Mouse (Mus musculus) CH12.LX (cell line): ENCODE data around the gene Gas7. TPM values are rescaled to one million over a fixed set of nuclear protein-coding genes. Genes with fewer than 3 reads are reported as not detected.

Experiments
- DNase-seq: peaks from one replicate; pipeline ENCODE4 v3.0.0-alpha.2; 2013; ENCODE audit errors: extremely low read depth
- H3K27ac ChIP-seq: 2 replicates; pipeline ENCODE4 v1.5.1; 2012; ENCODE audit warnings: low read depth, mild to moderate bottlenecking, control low read depth, moderate library complexity; ENCODE audit not compliant: insufficient read depth
- H3K27me3 ChIP-seq: replicated peaks from 2 replicates; pipeline ENCODE3; 2012; ENCODE audit warnings: inconsistent platforms
- H3K36me3 ChIP-seq, 2 experiments: replicated peaks in 1 of 2; 2 replicates each; pipeline versions ENCODE3 to v1.6.1; 2012; ENCODE audit warnings: inconsistent platforms in 1 of 2, low read length in 1 of 2, mild to moderate bottlenecking in 1 of 2, mixed read lengths in 1 of 2, moderate library complexity in 1 of 2; ENCODE audit not compliant: control insufficient read depth in 1 of 2, insufficient read depth in 1 of 2
- H3K4me1 ChIP-seq, 2 experiments: 2 replicates each; pipeline ENCODE4 v1.6.1; 2012; ENCODE audit warnings: inconsistent platforms in 1 of 2, moderate library complexity in 1 of 2; ENCODE audit not compliant: insufficient read depth in 2 of 2, control insufficient read depth in 1 of 2
- H3K4me2 ChIP-seq: 2 replicates; pipeline ENCODE4 v1.6.1; 2012; ENCODE audit warnings: low read depth, mild to moderate bottlenecking, control low read depth; ENCODE audit not compliant: poor library complexity, insufficient read depth, severe bottlenecking
- H3K4me3 ChIP-seq, 3 experiments: fragments of 150-350 bp in 1 of 3; sonication (generic) in 1 of 3; replicated peaks in 1 of 3; 2 replicates each; pipeline versions ENCODE3 to v1.5.1; 2011 to 2012; ENCODE audit warnings: low read depth in 2 of 3, low read length in 2 of 3, mild to moderate bottlenecking in 2 of 3, moderate library complexity in 2 of 3, control low read depth in 1 of 3, improper control_type of control experiment in 1 of 3, inconsistent platforms in 1 of 3, mixed read lengths in 1 of 3; ENCODE audit not compliant: poor library complexity in 1 of 3
- H3K79me2 ChIP-seq: replicated peaks from 2 replicates; pipeline ENCODE4 v1.6.1; 2012; ENCODE audit warnings: mild to moderate bottlenecking, moderate library complexity; ENCODE audit not compliant: control insufficient read depth, poor library complexity, insufficient read depth, severe bottlenecking; ENCODE audit errors: extremely low read depth
- H3K9ac ChIP-seq: 2 replicates; pipeline ENCODE4 v1.6.1; 2012; ENCODE audit warnings: low read depth, mild to moderate bottlenecking, control low read depth, moderate library complexity; ENCODE audit not compliant: insufficient read depth
- H3K9me3 ChIP-seq: replicated peaks from 2 replicates; pipeline ENCODE3; 2012; ENCODE audit warnings: low read length, inconsistent platforms, mixed read lengths
- CHD2 ChIP-seq: IDR thresholded peaks from 2 replicates; pipeline ENCODE4 v1.6.1; 2011; ENCODE audit warnings: low read length, improper control_type of control experiment
- CTCF ChIP-seq, 2 experiments: IDR thresholded peaks in 1 of 2; conservative IDR thresholded peaks in 1 of 2; 2 replicates each; pipeline ENCODE4 v1.5.1; 2011 to 2012; ENCODE audit warnings: low read depth in 2 of 2, low read length in 2 of 2, improper control_type of control experiment in 1 of 2, inconsistent platforms in 1 of 2, mild to moderate bottlenecking in 1 of 2, moderate library complexity in 1 of 2
- E2F4 ChIP-seq: IDR thresholded peaks from 2 replicates; pipeline ENCODE4 v1.6.1; 2011; ENCODE audit warnings: low read depth, low read length, improper control_type of control experiment; ENCODE audit not compliant: insufficient replicate concordance
- ELF1 ChIP-seq: IDR thresholded peaks from 2 replicates; pipeline ENCODE4 v1.6.1; 2014; ENCODE audit warnings: low read depth, mild to moderate bottlenecking, inconsistent platforms, low read length, improper control_type of control experiment
- EP300 ChIP-seq: IDR thresholded peaks from 2 replicates; pipeline ENCODE4 v1.6.1; 2011; ENCODE audit warnings: low read length, improper control_type of control experiment
- ETS1 ChIP-seq: conservative IDR thresholded peaks from 2 replicates; pipeline ENCODE4 v1.6.1; 2012; ENCODE audit warnings: low read depth, mild to moderate bottlenecking, inconsistent platforms, low read length, improper control_type of control experiment, moderate library complexity
- IRF4 ChIP-seq: IDR thresholded peaks from 2 replicates; pipeline ENCODE4 v1.6.1; 2014; ENCODE audit warnings: low read depth, mild to moderate bottlenecking, inconsistent platforms, low read length, improper control_type of control experiment
- JUN ChIP-seq: IDR thresholded peaks from 2 replicates; pipeline ENCODE4 v1.6.1; 2011; ENCODE audit warnings: low read depth, mild to moderate bottlenecking, low read length, improper control_type of control experiment, moderate library complexity; ENCODE audit not compliant: insufficient read depth
- KAT2A ChIP-seq: IDR thresholded peaks from 2 replicates; pipeline ENCODE4 v1.6.1; 2012; ENCODE audit warnings: low read length, improper control_type of control experiment, inconsistent platforms; ENCODE audit not compliant: insufficient replicate concordance
- MAX ChIP-seq: IDR thresholded peaks from 2 replicates; pipeline ENCODE4 v1.6.1; 2011; ENCODE audit warnings: low read length, improper control_type of control experiment
- MAZ ChIP-seq: IDR thresholded peaks from 2 replicates; pipeline ENCODE4 v1.6.1; 2012; ENCODE audit warnings: low read depth, mild to moderate bottlenecking, inconsistent platforms, low read length, improper control_type of control experiment, moderate library complexity
- MYC ChIP-seq: IDR thresholded peaks from 2 replicates; pipeline ENCODE4 v1.6.1; 2011; ENCODE audit warnings: low read depth, mild to moderate bottlenecking, improper control_type of control experiment, low read length
- NELFE ChIP-seq: IDR thresholded peaks from 2 replicates; pipeline ENCODE4 v1.6.1; 2011; ENCODE audit warnings: low read depth, low read length, improper control_type of control experiment
- NRF1 ChIP-seq: IDR thresholded peaks from 2 replicates; pipeline ENCODE4 v1.6.1; 2014; ENCODE audit warnings: low read depth, mild to moderate bottlenecking, inconsistent platforms, low read length, improper control_type of control experiment, moderate library complexity
- PAX5 ChIP-seq: IDR thresholded peaks from 2 replicates; pipeline ENCODE4 v1.6.1; 2012; ENCODE audit warnings: low read length, inconsistent platforms, mixed read lengths
- POLR2A ChIP-seq: IDR thresholded peaks from 2 replicates; pipeline ENCODE4 v1.6.1; 2011; ENCODE audit warnings: low read depth, mild to moderate bottlenecking, improper control_type of control experiment, low read length
- RAD21 ChIP-seq: IDR thresholded peaks from 2 replicates; pipeline ENCODE4 v1.6.1; 2011; ENCODE audit warnings: low read depth, mild to moderate bottlenecking, low read length, improper control_type of control experiment, moderate library complexity
- SIN3A ChIP-seq: IDR thresholded peaks from 2 replicates; pipeline ENCODE4 v1.6.1; 2012; ENCODE audit warnings: low read length, improper control_type of control experiment, inconsistent platforms
- SMC3 ChIP-seq: IDR thresholded peaks from 2 replicates; pipeline ENCODE4 v1.6.1; 2011; ENCODE audit warnings: low read depth, low read length, improper control_type of control experiment
- TBP ChIP-seq: conservative IDR thresholded peaks from 2 replicates; pipeline ENCODE4 v1.6.1; 2011; ENCODE audit warnings: low read depth, low read length, improper control_type of control experiment
- USF1 ChIP-seq: IDR thresholded peaks from 2 replicates; pipeline ENCODE4 v1.6.1; 2014; ENCODE audit warnings: low read depth, mild to moderate bottlenecking, inconsistent platforms, low read length, improper control_type of control experiment
- ZC3H11A ChIP-seq: IDR thresholded peaks from 2 replicates; pipeline ENCODE4 v1.6.1; 2012; ENCODE audit warnings: low read depth, mild to moderate bottlenecking, inconsistent platforms, low read length, improper control_type of control experiment
- ZNF384 ChIP-seq: IDR thresholded peaks from 2 replicates; pipeline ENCODE4 v1.6.1; 2012; ENCODE audit warnings: low read depth, low read length, improper control_type of control experiment, inconsistent platforms
- dilution Hi-C: fragments of 300-500 bp; cut with MboI; formaldehyde crosslinking; loops from 2 replicates; pipeline ENCODE4 v1.14.3; 2020; ENCODE audit warnings: low sequenced_read_pairs; ENCODE audit not compliant: extremely low pct_unique_long_range_greater_than_20kb, extremely low pct_ligation_motif_present
- in situ Hi-C: fragments of 300-500 bp; cut with MboI; formaldehyde crosslinking; loops from 3 replicates; pipeline ENCODE4 v1.14.3; 2019; ENCODE audit warnings: low sequenced_read_pairs, low pct_ligation_motif_present, low pct_unique_long_range_greater_than_20kb, mixed read lengths
- polyA plus RNA-seq: library from polyadenylated mRNA; unstranded; fragments of >175 nt; gene quantifications from 2 replicates; pipeline ENCODE4 v1.2.1, GENCODE M21; 2012; ENCODE audit warnings: low read depth; ENCODE audit not compliant: insufficient read length
- total RNA-seq, 2 experiments: library from RNA; depleted of rRNA; stranded (reverse); fragments of 300-350 nt in 1 of 2; fragments of >200 nt in 1 of 2; gene quantifications; 2 replicates each; pipeline ENCODE4 v1.2.3; 2012 to 2014

The Gas7 gene
- total and polyA plus RNA-seq, 3 experiments: 7.0 to 20.8 (median 7.0) TPM

GRCm38 (mm10) chr11:67632906-67633305 is 177.7 kb downstream of the Gas7 start:
- in situ Hi-C loops: no loop called here
- Histone ChIP-seq H3K4me1 (peaks cover 24 to 62% of the 10 kb centered on the region in 2 experiments), H3K36me3 (peaks cover 0 to 42% of the 10 kb centered on the region in 2 experiments), H3K27ac (no peak overlapping the region), H3K9me3 (no peaks in the 10 kb centered on the region), H3K27me3 (no peaks in the 10 kb centered on the region), H3K79me2 (no peaks in the 10 kb centered on the region), H3K4me3 (no peak overlapping the region), H3K9ac (no peak overlapping the region), H3K4me2 (no peak overlapping the region)
- no peak for DNase-seq
- dilution Hi-C loops: no loop called here
- TF ChIP-seq USF1 (no peak), MAX (no peak), MYC (no peak), SIN3A (no peak)

- in situ Hi-C loops: no loop called here
Measured at GRCm38 (mm10) chr11:67633620-67634229, 178.5 kb downstream of the Gas7 start.

GRCm38 (mm10) chr11:67636201-67636600 is 181.0 kb downstream of the Gas7 start:
- Histone ChIP-seq H3K27ac (no peak overlapping the region), H3K9ac (no peak overlapping the region), H3K27me3 (no peaks in the 10 kb centered on the region), H3K36me3 (peaks cover 0 to 19% of the 10 kb centered on the region in 2 experiments), H3K4me3 (no peak overlapping the region), H3K9me3 (no peaks in the 10 kb centered on the region), H3K4me1 (peaks cover 39 to 79% of the 10 kb centered on the region in 2 experiments), H3K79me2 (no peaks in the 10 kb centered on the region), H3K4me2 (no peak overlapping the region; the same call in 1 of the 2 replicates)
- TF ChIP-seq ELF1: no peak
- no peak for TF ChIP-seq RAD21
- no peak for TF ChIP-seq TBP
- no peak for TF ChIP-seq POLR2A
- TF ChIP-seq CTCF (conservative IDR thresholded peaks at IDR 0.05 in 1 of 2, IDR thresholded peaks at IDR 0.05 in 1 of 2; ENCODE audit: low read depth in 2 of 2, low read length in 2 of 2): no peak
- TF ChIP-seq EP300: no peak
- no peak for TF ChIP-seq E2F4
- no peak for TF ChIP-seq JUN
- no peak for TF ChIP-seq IRF4
- TF ChIP-seq ZC3H11A: no peak
- TF ChIP-seq ZNF384: no peak
- TF ChIP-seq CHD2: no peak
- no peak for TF ChIP-seq KAT2A
- in situ Hi-C loops (no loop called here), dilution Hi-C loops (no loop called here)
- no peak for DNase-seq

More at GRCm38 (mm10) chr11:67633620-67634229, 178.5 kb downstream of the Gas7 start:
- Histone ChIP-seq H3K9me3 (no peaks in the 10 kb centered on the region), H3K4me2 (no peak overlapping the region), H3K79me2 (no peaks in the 10 kb centered on the region), H3K27me3 (no peaks in the 10 kb centered on the region), H3K27ac (no peak overlapping the region), H3K9ac (no peak overlapping the region)
- dilution Hi-C loops: no loop called here
- no peak for TF ChIP-seq EP300
- TF ChIP-seq MAX: no peak
- no peak for TF ChIP-seq RAD21
- no peak for TF ChIP-seq SIN3A
- no peak for TF ChIP-seq SMC3
- no peak for TF ChIP-seq NRF1
- no peak for TF ChIP-seq CHD2
- no peak for TF ChIP-seq ZC3H11A
- no peak for TF ChIP-seq NELFE
- TF ChIP-seq ETS1: no peak
- TF ChIP-seq PAX5: no peak
- no peak for TF ChIP-seq TBP
- TF ChIP-seq MAZ: no peak
- TF ChIP-seq, all 38 proteins: peak for 0
- H3K4me3 ChIP-seq: no peak overlapping the region
- H3K36me3 ChIP-seq: peaks cover 0 to 36% of the 10 kb centered on the region in 2 experiments
- H3K4me1 ChIP-seq: peaks cover 26 to 63% of the 10 kb centered on the region in 2 experiments
- no peak for DNase-seq
